Comparison of ENCODE assay signal across 24 mouse cellular contexts in the genomic region with DNA sequence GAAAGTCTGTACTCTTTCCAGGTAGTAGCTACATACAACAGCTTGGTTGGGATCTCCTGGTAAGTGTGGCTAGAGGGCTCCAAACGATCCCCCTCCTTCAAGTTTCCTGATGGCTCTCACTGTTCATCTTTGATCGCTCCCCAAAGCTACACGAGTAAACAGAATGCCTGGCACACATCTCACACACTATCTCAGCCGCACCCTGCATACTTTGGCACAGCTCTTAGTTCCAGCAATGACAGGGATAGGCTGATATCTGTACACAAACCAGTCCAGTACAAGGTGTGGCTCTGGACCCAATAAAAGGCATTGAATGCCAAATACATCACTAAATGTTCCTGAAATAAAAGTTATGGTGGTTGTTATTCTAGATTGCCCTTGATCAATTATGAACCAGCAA. TPM values are rescaled to one million over a fixed set of nuclear protein-coding genes. Genes with fewer than 3 reads are reported as not detected.
DNase-seq lines count a peak whose midpoint lies in the region; ATAC-seq lines count a peak whose summit lies in the region.
"Had no signal": no experiment of that assay in that cellular context is flagged by ENCODE, and none has a peak within 500 bp of the region (broad histone marks: within the 10 kb centered on the region; RNA-seq: fewer than 3 reads in every experiment).

No protein-coding gene starts in this region.

- no peaks in the 10 kb centered on the region for H3K27me3 ChIP-seq in heart, embryonic 10.5 days (ENCODE audit: insufficient read depth, poor library complexity, severe bottlenecking)
- no peaks in the 10 kb centered on the region for H3K27me3 ChIP-seq in intestine, embryonic 14.5 days (replicated peaks; ENCODE audit: control insufficient read depth, insufficient read depth, low read length)
- H3K27me3 ChIP-seq in kidney, embryonic 16.5 days (ENCODE audit: insufficient read depth, low read length): no peaks in the 10 kb centered on the region
- H3K27me3 ChIP-seq: forebrain, embryonic 15.5 days; limb, embryonic 15.5 days; megakaryocyte, embryonic 14.5 days; neural tube, embryonic 12.5 days had no signal

- no peak overlapping the region for H3K9ac ChIP-seq in intestine, embryonic 14.5 days (ENCODE audit: low read length)
- H3K9ac ChIP-seq in kidney, embryonic 16.5 days (replicated peaks; ENCODE audit: low read length): no peak overlapping the region
- H3K9ac ChIP-seq: forebrain, embryonic 15.5 days; limb, embryonic 15.5 days; lung, embryonic 14.5 days; neural tube, embryonic 12.5 days had no signal

- H3K4me1 ChIP-seq in heart, embryonic 10.5 days: no peaks in the 10 kb centered on the region
- H3K4me1 ChIP-seq in intestine, embryonic 14.5 days (replicated peaks; ENCODE audit: control insufficient read depth, insufficient read depth, low read length): no peaks in the 10 kb centered on the region
- no peaks in the 10 kb centered on the region for H3K4me1 ChIP-seq in kidney, embryonic 16.5 days (ENCODE audit: insufficient read depth, low read length)
- H3K4me1 ChIP-seq: forebrain, embryonic 15.5 days; limb, embryonic 15.5 days; megakaryocyte, embryonic 14.5 days; neural tube, embryonic 12.5 days had no signal

- peak; percentile 12 for DNase-seq in heart, adult 8-10 months (ENCODE audit: low spot score)
- no peak for DNase-seq in heart, embryonic 10.5 days (ENCODE audit: low spot score)
- DNase-seq in Muller cell, postnatal 12 days (ENCODE audit: inconsistent ontology term): peak; percentile 42
- DNase-seq in intestine, embryonic 14.5 days (ENCODE audit: low spot score): no peak
- DNase-seq in lung, postnatal 25 days (ENCODE audit: low spot score): peak; percentile 67
- DNase-seq in layer of hippocampus, adult 18-20 months (ENCODE audit: low spot score in 2 of 2): no peak
- no peak for DNase-seq in kidney, postnatal 14 days
- DNase-seq: adrenal gland, postnatal 25 days; B cell, adult 2 months; cerebellum, adult 2 months; layer of hippocampus, adult 9-11 months; lung, embryonic 14.5 days; thymus, adult 18-20 months had no signal

- 70% methylated on average over 4 of the region's 4 CpGs for WGBS in heart, embryonic 10.5 days
- WGBS in intestine, embryonic 14.5 days: 67% methylated on average over 4 of the region's 4 CpGs
- WGBS in kidney, embryonic 16.5 days: 82% methylated on average over 4 of the region's 4 CpGs

- H3K4me3 ChIP-seq in heart, embryonic 10.5 days: no peak overlapping the region
- H3K4me3 ChIP-seq in intestine, embryonic 14.5 days (ENCODE audit: low read depth, low read length): no peak overlapping the region
- H3K4me3 ChIP-seq in kidney, embryonic 16.5 days (ENCODE audit: low read length): no peak overlapping the region
- H3K4me3 ChIP-seq: erythroblast, embryonic 14.5 days; forebrain, embryonic 15.5 days; limb, embryonic 15.5 days; megakaryocyte, embryonic 14.5 days; neural tube, embryonic 12.5 days had no signal

- H3K4me2 ChIP-seq in intestine, embryonic 14.5 days (ENCODE audit: low read length): no peak overlapping the region
- no peak overlapping the region for H3K4me2 ChIP-seq in kidney, embryonic 16.5 days (replicated peaks; ENCODE audit: low read depth, low read length)
- H3K4me2 ChIP-seq: forebrain, embryonic 15.5 days; limb, embryonic 15.5 days; lung, embryonic 14.5 days; neural tube, embryonic 12.5 days had no signal

- no peaks in the 10 kb centered on the region for H3K36me3 ChIP-seq in heart, embryonic 10.5 days
- no peaks in the 10 kb centered on the region for H3K36me3 ChIP-seq in intestine, embryonic 14.5 days (ENCODE audit: control insufficient read depth, insufficient read depth, low read length)
- no peaks in the 10 kb centered on the region for H3K36me3 ChIP-seq in kidney, embryonic 16.5 days (ENCODE audit: insufficient read depth, low read length)
- H3K36me3 ChIP-seq: forebrain, embryonic 15.5 days; limb, embryonic 15.5 days; neural tube, embryonic 12.5 days had no signal

- 0 out of 2 replicates have a peak, but pooled peaks have one; percentile 50 for ATAC-seq in intestine, embryonic 14.5 days (replicated peaks; ENCODE audit: low FRiP score, low TSS enrichment, low read depth)
- ATAC-seq in kidney, embryonic 16.5 days (ENCODE audit: low FRiP score, low TSS enrichment): no peak
- ATAC-seq: forebrain, embryonic 15.5 days; inflammation-experienced regulatory T-cells, adult 6 months had no signal

- H3K9me3 ChIP-seq in heart, embryonic 10.5 days: no peaks in the 10 kb centered on the region
- H3K9me3 ChIP-seq in intestine, embryonic 14.5 days (ENCODE audit: control insufficient read depth, low read length): no peaks in the 10 kb centered on the region
- H3K9me3 ChIP-seq in kidney, embryonic 16.5 days (ENCODE audit: low read length): no peaks in the 10 kb centered on the region
- H3K9me3 ChIP-seq: forebrain, embryonic 15.5 days; limb, embryonic 15.5 days; megakaryocyte, embryonic 14.5 days; neural tube, embryonic 12.5 days had no signal

- H3K27ac ChIP-seq in heart, embryonic 10.5 days: no peak overlapping the region
- no peak overlapping the region for H3K27ac ChIP-seq in intestine, embryonic 14.5 days (ENCODE audit: low read depth)
- no peak overlapping the region for H3K27ac ChIP-seq in kidney, embryonic 16.5 days (ENCODE audit: low read length)
- H3K27ac ChIP-seq: forebrain, embryonic 15.5 days; kidney, postnatal 0 days; limb, embryonic 15.5 days; neural tube, embryonic 12.5 days had no signal

RNA-seq across cellular contexts. Expression of a gene that starts 55.3 kb away (rescaled TPM):
- total RNA-seq in heart, adult 8-10 months (2022): 10 to 100 TPM; 14.8 to 24.4 (median 22.2) TPM
- polyA plus RNA-seq in heart, embryonic 10.5 days (2016; fragmentation: Nextera tagmentation; extraction: Ambion mirVana): 19.8 and 25.3 TPM in 2 replicates
- polyA plus RNA-seq in intestine, embryonic 14.5 days (2014; fragmentation: Nextera tagmentation; extraction: Ambion mirVana): 11.6 and 13.1 TPM in 2 replicates
- 10 to 100 TPM; 18.0 to 27.4 TPM for total RNA-seq in layer of hippocampus, adult 18-20 months (2021)
- 7.5 and 7.6 TPM in 2 replicates for polyA plus RNA-seq in kidney, embryonic 16.5 days (2015; fragmentation: Nextera tagmentation; extraction: Ambion mirVana)
- total RNA-seq: common myeloid progenitor, adult 5-6 weeks; granulocyte monocyte progenitor cell, adult 5-6 weeks; monocyte, adult 5-6 weeks had no signal

Comparison
In these comparisons a context has a peak if more than half of its experiments do, and no peak if none do; other contexts are left out.
1. DNase-seq: peak in heart, adult 8-10 months (single experiment), Muller cell, postnatal 12 days (single experiment) and lung, postnatal 25 days (single experiment); none in heart, embryonic 10.5 days (single experiment), intestine, embryonic 14.5 days (single experiment), layer of hippocampus, adult 18-20 months (0 of 2) and kidney, postnatal 14 days (single experiment).